7 mouse cellular contexts compared by ENCODE assay signal in the genomic region with DNA sequence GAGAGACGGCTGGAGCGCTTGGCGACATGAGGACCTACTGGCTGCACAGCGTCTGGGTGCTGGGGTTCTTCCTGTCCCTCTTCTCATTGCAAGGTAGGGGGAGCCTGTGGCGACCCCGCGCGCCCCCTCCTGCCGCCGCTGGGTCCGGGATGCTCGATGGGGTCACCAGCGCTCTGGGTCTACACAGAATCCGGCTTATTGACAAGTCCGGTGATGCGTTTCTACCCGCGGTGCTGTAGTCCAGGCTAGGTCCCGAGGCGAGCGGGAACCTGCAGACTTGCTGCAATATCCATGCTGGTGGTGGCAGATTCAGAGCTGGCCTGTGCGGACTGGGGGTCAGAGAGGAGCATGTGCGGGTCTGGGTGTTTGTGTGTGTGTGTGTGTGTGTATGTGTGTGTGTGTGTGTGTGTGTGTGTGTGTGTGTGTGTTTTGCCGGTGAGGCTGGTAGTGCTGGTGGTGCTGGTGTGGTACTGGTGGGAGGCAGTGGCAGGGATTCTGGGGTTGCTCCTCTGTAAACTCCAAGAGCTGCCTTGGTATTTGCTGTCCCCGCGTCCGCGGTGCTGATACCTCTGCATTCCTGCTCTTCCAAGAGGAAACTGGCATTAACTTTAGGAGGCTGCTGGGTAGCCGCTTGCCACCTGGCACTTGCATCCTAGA. TPM values are rescaled to one million over a fixed set of nuclear protein-coding genes. Genes with fewer than 3 reads are reported as not detected.
DNase-seq lines count a peak whose midpoint lies in the region; ATAC-seq and TF ChIP-seq lines count a peak whose summit lies in the region.

No protein-coding gene starts in this region.

- peaks cover 23% of the 10 kb centered on the region for H3K27me3 ChIP-seq in E14TG2a.4 (ENCODE audit: insufficient read depth, low read length)
- no peaks in the 10 kb centered on the region for H3K27me3 ChIP-seq in embryonic facial prominence, embryonic 11.5 days (ENCODE audit: control insufficient read depth, insufficient read depth, low read length)
- H3K27me3 ChIP-seq in hindbrain, postnatal 0 days (ENCODE audit: insufficient read depth, low read length) = no peaks in the 10 kb centered on the region
- H3K27me3 ChIP-seq in liver, embryonic 12.5 days (replicated peaks) = peaks cover 14% of the 10 kb centered on the region; the same call in 1 of the 2 replicates

- under 1% methylated on average over 27 of the region's 29 CpGs for WGBS in embryonic facial prominence, embryonic 11.5 days
- under 1% methylated on average over 28 of the region's 29 CpGs for WGBS in hindbrain, postnatal 0 days
- 4% methylated on average over 28 of the region's 29 CpGs for WGBS in liver, embryonic 12.5 days (ENCODE audit: insufficient replicate concordance)

- peak overlapping the region; percentile 55 for H3K9ac ChIP-seq in embryonic facial prominence, embryonic 11.5 days (replicated peaks; ENCODE audit: low read length)
- H3K9ac ChIP-seq in hindbrain, postnatal 0 days (replicated peaks; ENCODE audit: low read length) = peak overlapping the region; percentile 73
- no peak overlapping the region for H3K9ac ChIP-seq in liver, embryonic 12.5 days

- peak overlapping the region; percentile 78 for H3K4me3 ChIP-seq in E14TG2a.4 (replicated peaks; ENCODE audit: low read length)
- H3K4me3 ChIP-seq in embryonic facial prominence, embryonic 11.5 days (ENCODE audit: low read depth, low read length) = peak overlapping the region; percentile 50
- peak overlapping the region; percentile 69 for H3K4me3 ChIP-seq in hindbrain, postnatal 0 days (ENCODE audit: low read length)
- H3K4me3 ChIP-seq in liver, embryonic 12.5 days = peak overlapping the region; percentile 33

- H3K9me3 ChIP-seq in E14TG2a.4 (ENCODE audit: low read length) = no peaks in the 10 kb centered on the region
- no peaks in the 10 kb centered on the region for H3K9me3 ChIP-seq in embryonic facial prominence, embryonic 11.5 days (replicated peaks; ENCODE audit: control insufficient read depth, low read length)
- no peaks in the 10 kb centered on the region for H3K9me3 ChIP-seq in hindbrain, postnatal 0 days (ENCODE audit: low read length)
- no peaks in the 10 kb centered on the region for H3K9me3 ChIP-seq in liver, embryonic 12.5 days (replicated peaks)

- DNase-seq in 3134 (ENCODE audit: extremely low read depth, insufficient read length, low spot score) = peak; percentile 3
- peak; percentile 75 for DNase-seq in embryonic facial prominence, embryonic 11.5 days (ENCODE audit: low spot score)
- peak; percentile 59 for DNase-seq in hindbrain, postnatal 0 days (ENCODE audit: low spot score)
- peak; percentile 44 for DNase-seq in right cerebral cortex, postnatal 25 days
- no peak for DNase-seq in thymus, postnatal 25 days

- no peak overlapping the region for H3K27ac ChIP-seq in embryonic facial prominence, embryonic 11.5 days (replicated peaks; ENCODE audit: low read depth, low read length)
- peak overlapping the region; percentile 85 for H3K27ac ChIP-seq in hindbrain, postnatal 0 days
- H3K27ac ChIP-seq in liver, embryonic 12.5 days = no peak overlapping the region

- no peak for TF ChIP-seq CTCF in E14TG2a.4 (conservative IDR thresholded peaks at IDR 0.05; ENCODE audit: low read length)
- no peak for TF ChIP-seq CTCF in hindbrain, postnatal 0 days (IDR thresholded peaks at IDR 0.05; ENCODE audit: low read depth)

- peak overlapping the region; percentile 97 for H3K4me2 ChIP-seq in embryonic facial prominence, embryonic 11.5 days (ENCODE audit: low read depth, low read length)
- peak overlapping the region; percentile 67 for H3K4me2 ChIP-seq in hindbrain, postnatal 0 days (ENCODE audit: low read depth, low read length)
- peak overlapping the region; percentile 59 for H3K4me2 ChIP-seq in liver, embryonic 12.5 days

- ATAC-seq in embryonic facial prominence, embryonic 11.5 days (replicated peaks; ENCODE audit: insufficient number of reproducible peaks, low FRiP score, low TSS enrichment, low read depth) = peak; percentile 57
- peak; percentile 71 for ATAC-seq in hindbrain, postnatal 0 days
- ATAC-seq in liver, embryonic 12.5 days = 0 out of 2 replicates have a peak, but pooled peaks have one; percentile 5

- H3K36me3 ChIP-seq in E14TG2a.4 (ENCODE audit: insufficient read depth, low read length) = no peaks in the 10 kb centered on the region
- H3K36me3 ChIP-seq in embryonic facial prominence, embryonic 11.5 days (replicated peaks; ENCODE audit: control insufficient read depth, insufficient read depth, low read depth, low read length) = no peaks in the 10 kb centered on the region
- H3K36me3 ChIP-seq in hindbrain, postnatal 0 days (ENCODE audit: insufficient read depth, low read length) = no peaks in the 10 kb centered on the region
- H3K36me3 ChIP-seq in liver, embryonic 12.5 days = no peaks in the 10 kb centered on the region

- no peaks in the 10 kb centered on the region for H3K4me1 ChIP-seq in E14TG2a.4 (replicated peaks; ENCODE audit: low read depth, low read length)
- no peaks in the 10 kb centered on the region for H3K4me1 ChIP-seq in embryonic facial prominence, embryonic 11.5 days (ENCODE audit: control insufficient read depth, insufficient read depth, low read length)
- peaks cover 6% of the 10 kb centered on the region; the same call in 1 of the 2 replicates for H3K4me1 ChIP-seq in hindbrain, postnatal 0 days (ENCODE audit: insufficient read depth, low read length)
- no peaks in the 10 kb centered on the region for H3K4me1 ChIP-seq in liver, embryonic 12.5 days

RNA-seq across cellular contexts. Expression of gene Lsamp, which starts 0.6 kb away (rescaled TPM):
- 5.7 and 7.6 TPM in 2 replicates for polyA plus RNA-seq in embryonic facial prominence, embryonic 11.5 days (2014; fragmentation: Nextera tagmentation; extraction: Ambion mirVana)
- 156 and 157 TPM in 2 replicates for total RNA-seq in hindbrain, postnatal 0 days (2014; rRNA removed)
- 121 and 122 TPM in 2 replicates for polyA plus RNA-seq in hindbrain, postnatal 0 days (2015; fragmentation: Nextera tagmentation; extraction: Ambion mirVana)
- 0.10 and 0.25 TPM in 2 replicates for polyA plus RNA-seq in liver, embryonic 12.5 days (2016; fragmentation: Nextera tagmentation; extraction: Ambion mirVana)

Comparison
In these comparisons a context has a peak if more than half of its experiments do, and no peak if none do; other contexts are left out.
1. ATAC-seq: peak in every context shown above with its lines; median percentile 71 in hindbrain, postnatal 0 days; 57 in embryonic facial prominence, embryonic 11.5 days; 5 in liver, embryonic 12.5 days.
2. RNA of gene Lsamp, which starts 0.6 kb away (polyA plus RNA-seq): 121 to 122 TPM in hindbrain, postnatal 0 days; 5.7 to 7.6 TPM in embryonic facial prominence, embryonic 11.5 days and 0.10 to 0.25 TPM in liver, embryonic 12.5 days; every median in the first group is over 10 times any median in the second.
3. Peak in every context shown above with its lines, with median percentiles within 50 percentile points of each other: H3K4me3 ChIP-seq and H3K4me2 ChIP-seq.